Mouse (Mus musculus): Measurements from ENCODE around the gene Kcnj6.

DNA sequence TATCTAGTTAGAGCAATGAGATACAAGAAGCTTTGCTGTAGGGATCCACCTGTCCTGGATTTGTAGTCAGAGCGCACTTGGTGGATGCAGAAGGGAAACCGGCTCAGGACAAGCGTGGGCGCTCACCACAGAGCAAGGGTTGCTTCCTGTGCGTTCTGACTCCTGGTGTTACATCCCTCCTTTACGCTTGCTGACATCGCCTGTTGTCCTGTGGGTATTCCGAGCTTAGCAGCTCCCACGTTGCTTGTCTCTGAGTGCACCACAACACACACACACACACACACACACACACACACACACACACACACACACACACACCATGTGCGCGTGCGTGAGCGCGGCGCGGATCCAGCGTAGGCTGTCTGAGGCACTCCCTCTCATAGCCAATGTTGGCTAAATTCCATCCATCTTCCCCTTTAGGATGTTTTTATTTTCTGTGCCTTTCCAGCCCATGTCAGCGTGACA, 272.7 kb downstream of the Kcnj6 start:
- TF ChIP-seq MAFK (IDR thresholded peaks at IDR 0.05; ENCODE audit: insufficient read depth, low read depth, low read length) (no peak), ZC3H11A (IDR thresholded peaks at IDR 0.05; ENCODE audit: borderline replicate concordance, low read depth, low read length) (no peak), ZNF384 (IDR thresholded peaks at IDR 0.05; ENCODE audit: low read depth, low read length) (no peak)

Data from ES-E14 (cell line).